Mouse (Mus musculus) G1E (cell line): ENCODE data around the gene B230307C23Rik. TPM values are rescaled to one million over a fixed set of nuclear protein-coding genes. Genes with fewer than 3 reads are reported as not detected.
"Not testable (repeated sequence)": the region's sequence is repeated elsewhere in the genome, so short reads cannot be mapped to it uniquely, and the experiment has no call there.

Source experiments
- ATAC-seq: 2 replicates; pipeline ENCODE4 v1.8.0; 2016; ENCODE audit warnings: mild to moderate bottlenecking; ENCODE audit not compliant: insufficient number of reproducible peaks, poor library complexity, low FRiP score, severe bottlenecking; ENCODE audit errors: extremely low read depth
- DNase-seq: peaks from one replicate; pipeline ENCODE4 v3.0.0; 2012; ENCODE audit warnings: low spot score
- H3K27me3 ChIP-seq: 2 replicates; pipeline ENCODE4 v1.6.1; 2012; ENCODE audit warnings: mild to moderate bottlenecking, low read length, inconsistent platforms; ENCODE audit not compliant: insufficient read depth
- H3K36me3 ChIP-seq: replicated peaks from 2 replicates; pipeline ENCODE3; 2012; ENCODE audit warnings: mild to moderate bottlenecking, inconsistent platforms
- H3K4me1 ChIP-seq: 2 replicates; pipeline ENCODE4 v1.6.1; 2012; ENCODE audit warnings: low read depth, low read length, inconsistent platforms, mixed read lengths; ENCODE audit not compliant: insufficient read depth
- H3K4me3 ChIP-seq: 2 replicates; pipeline ENCODE4 v1.5.1; 2012; ENCODE audit warnings: low read depth, mild to moderate bottlenecking, inconsistent platforms, low read length, moderate library complexity, mixed read lengths
- H3K9me3 ChIP-seq: replicated peaks from 2 replicates; pipeline ENCODE4 v1.6.1; 2012; ENCODE audit warnings: inconsistent platforms
- CTCF ChIP-seq: IDR thresholded peaks from 2 replicates; pipeline ENCODE4 v1.5.1; 2012; ENCODE audit warnings: low read depth, low read length, inconsistent platforms, mixed read lengths
- GATA1 ChIP-seq: IDR thresholded peaks from 2 replicates; pipeline ENCODE4 v1.6.1; 2012; ENCODE audit warnings: borderline replicate concordance, low read length, inconsistent platforms, mixed read lengths
- GATA2 ChIP-seq: IDR thresholded peaks from 2 replicates; pipeline ENCODE4 v1.6.1; 2012; ENCODE audit warnings: low read depth, low read length, inconsistent platforms, borderline replicate concordance
- POLR2AphosphoS5 ChIP-seq: IDR thresholded peaks from 2 replicates; pipeline ENCODE4 v1.6.1; 2012; ENCODE audit warnings: low read depth, low read length, inconsistent platforms; ENCODE audit not compliant: insufficient replicate concordance
- TAL1 ChIP-seq: conservative IDR thresholded peaks from 2 replicates; pipeline ENCODE4 v1.6.1; 2012; ENCODE audit warnings: low read depth, low read length, inconsistent platforms, mixed read lengths
- polyA plus RNA-seq: library from polyadenylated mRNA; stranded (reverse); fragments of >175 nt; gene quantifications from 2 replicates; pipeline ENCODE4 v1.2.3, GENCODE M21; 2012
- total RNA-seq, 2 experiments: library from RNA; stranded (forward) in 1 of 2; stranded (reverse) in 1 of 2; fragments of 200-1000 nt in 1 of 2; fragments of >200 nt in 1 of 2; fragmentation: Nextera tagmentation in 1 of 2; gene quantifications; 2 replicates each; pipeline ENCODE4 v1.2.3; 2014 to 2017

B230307C23Rik gene
- total and polyA plus RNA-seq, 3 experiments, result 2.7 to 56.0 (median 28.1) TPM

GRCm38 (mm10) chr16:97963956-97964540 lies 33.1 kb upstream of the B230307C23Rik start:
- H3K36me3 ChIP-seq, result peaks cover 6% of the 10 kb centered on the region
- peaks cover 32% of the 10 kb centered on the region for H3K4me1 ChIP-seq
- no peak for ATAC-seq

GRCm38 (mm10) chr16:97977277-97977676 lies 19.8 kb upstream of the B230307C23Rik start:
- Histone ChIP-seq H3K4me3 (no peak overlapping the region), H3K9me3 (no peaks in the 10 kb centered on the region), H3K27me3 (peaks cover 11% of the 10 kb centered on the region; the same call in 1 of the 2 replicates), H3K36me3 (no peaks in the 10 kb centered on the region), H3K4me1 (no peaks in the 10 kb centered on the region)
- DNase-seq (no peak), ATAC-seq (no peak)
- no peak for TF ChIP-seq GATA2
- no peak for TF ChIP-seq POLR2AphosphoS5
- TF ChIP-seq GATA1, result no peak
- TF ChIP-seq TAL1, result no peak
- no peak for TF ChIP-seq CTCF

More at GRCm38 (mm10) chr16:97963956-97964540, 33.1 kb upstream of the B230307C23Rik start:
- no peak overlapping the region for H3K4me3 ChIP-seq
- no peaks in the 10 kb centered on the region for H3K27me3 ChIP-seq
- H3K9me3 ChIP-seq, result no peaks in the 10 kb centered on the region
- no peak for DNase-seq
- no peak for TF ChIP-seq TAL1
- no peak for TF ChIP-seq CTCF
- TF ChIP-seq GATA2, result no peak
- no peak for TF ChIP-seq GATA1
- no peak for TF ChIP-seq POLR2AphosphoS5

- TF ChIP-seq CTCF (no peak), GATA2 (no peak), GATA1 (no peak), POLR2AphosphoS5 (no peak), TAL1 (no peak)
- peaks cover 13% of the 10 kb centered on the region; the same call in 1 of the 2 replicates for H3K27me3 ChIP-seq
- no peak for DNase-seq
Observed at GRCm38 (mm10) chr16:97977722-97978121, 19.4 kb upstream of the B230307C23Rik start.

GRCm38 (mm10) chr16:97981362-97981761 lies 15.8 kb upstream of the B230307C23Rik start:
- no peak overlapping the region for H3K4me3 ChIP-seq
- no peaks in the 10 kb centered on the region for H3K36me3 ChIP-seq
- H3K9me3 ChIP-seq, result no peaks in the 10 kb centered on the region
- peaks cover 16% of the 10 kb centered on the region; the same call in 1 of the 2 replicates for H3K27me3 ChIP-seq
- DNase-seq (no peak), ATAC-seq (no peak)
- no peak for TF ChIP-seq TAL1
- no peak for TF ChIP-seq POLR2AphosphoS5
- no peak for TF ChIP-seq GATA1
- no peaks in the 10 kb centered on the region for H3K4me1 ChIP-seq

More at GRCm38 (mm10) chr16:97977722-97978121, 19.4 kb upstream of the B230307C23Rik start:
- no peak for ATAC-seq
- Histone ChIP-seq H3K4me1 (no peaks in the 10 kb centered on the region), H3K9me3 (no peaks in the 10 kb centered on the region), H3K36me3 (no peaks in the 10 kb centered on the region), H3K4me3 (no peak overlapping the region)

- H3K9me3 ChIP-seq, result no peaks in the 10 kb centered on the region
- no peak for ATAC-seq
- TF ChIP-seq GATA2, result no peak
- TF ChIP-seq POLR2AphosphoS5, result no peak
- TF ChIP-seq GATA1, result no peak
- TF ChIP-seq TAL1, result no peak
- TF ChIP-seq CTCF, result no peak
- no peaks in the 10 kb centered on the region for H3K4me1 ChIP-seq
- DNase-seq, result no peak
- no peaks in the 10 kb centered on the region for H3K36me3 ChIP-seq
- peaks cover 19% of the 10 kb centered on the region for H3K27me3 ChIP-seq
- no peak overlapping the region for H3K4me3 ChIP-seq
Observed at GRCm38 (mm10) chr16:97984589-97984988, 12.5 kb upstream of the B230307C23Rik start.

GRCm38 (mm10) chr16:97991517-97991916 lies 5.6 kb upstream of the B230307C23Rik start:
- TF ChIP-seq POLR2AphosphoS5 (no peak), CTCF (no peak), GATA2 (no peak), TAL1 (no peak), GATA1 (no peak)
- Histone ChIP-seq H3K27me3 (peaks cover 8% of the 10 kb centered on the region; the same call in 1 of the 2 replicates), H3K4me1 (peaks cover 10% of the 10 kb centered on the region), H3K9me3 (no peaks in the 10 kb centered on the region), H3K36me3 (no peaks in the 10 kb centered on the region), H3K4me3 (no peak overlapping the region)
- DNase-seq (no peak), ATAC-seq (no peak)

- H3K9me3 ChIP-seq, H3K36me3 ChIP-seq, H3K27me3 ChIP-seq, ATAC-seq, DNase-seq, H3K4me3 ChIP-seq: not testable (repeated sequence)
- H3K4me1 ChIP-seq, result peaks cover 13% of the 10 kb centered on the region
Observed at GRCm38 (mm10) chr16:97992477-97992876, 4.6 kb upstream of the B230307C23Rik start.
